Mouse (Mus musculus) embryonic facial prominence, embryonic 14.5 days (tissue): ENCODE data around the gene Col13a1. TPM values are rescaled to one million over a fixed set of nuclear protein-coding genes. Genes with fewer than 3 reads are reported as not detected.
A peak's percentile ranks its signal among the peaks of the same experiment; 100 is the strongest.

ENCODE experiments used
- ATAC-seq: fragments of 200-750 bp; cut with Nextera tagmentation; 2 replicates; pipeline ENCODE4 v1.8.0; 2017; ENCODE audit warnings: low read depth, moderate number of reproducible peaks, moderate TSS enrichment
- DNase-seq: peaks from one replicate; pipeline ENCODE4 v3.0.0-alpha.2; 2015; ENCODE audit warnings: low spot score
- H3K27ac ChIP-seq: fragments of 300-500 bp; sonication (generic); replicated peaks from 2 replicates; pipeline ENCODE4 v1.5.1; 2014; ENCODE audit warnings: low read depth, mild to moderate bottlenecking, low read length, moderate library complexity
- H3K27me3 ChIP-seq: fragments of 300-500 bp; sonication (generic); replicated peaks from 2 replicates; pipeline ENCODE4 v1.6.1; 2014; ENCODE audit warnings: low read length; ENCODE audit not compliant: control insufficient read depth, insufficient read depth
- H3K36me3 ChIP-seq: fragments of 300-500 bp; sonication (generic); 2 replicates; pipeline ENCODE4 v1.6.1; 2014; ENCODE audit warnings: low read length, mixed read lengths; ENCODE audit not compliant: control insufficient read depth, insufficient read depth
- H3K4me1 ChIP-seq: fragments of 300-500 bp; sonication (generic); 2 replicates; pipeline ENCODE4 v1.6.1; 2014; ENCODE audit warnings: antibody characterized with exemption, low read length; ENCODE audit not compliant: control insufficient read depth, insufficient read depth
- H3K4me2 ChIP-seq: fragments of 300-500 bp; sonication (generic); 2 replicates; pipeline ENCODE4 v1.6.1; 2014; ENCODE audit warnings: low read depth, mild to moderate bottlenecking, low read length, moderate library complexity, mixed read lengths
- H3K4me3 ChIP-seq: fragments of 300-500 bp; sonication (generic); 2 replicates; pipeline ENCODE4 v1.5.1; 2014; ENCODE audit warnings: low read depth, mild to moderate bottlenecking, low read length
- H3K9ac ChIP-seq: fragments of 300-500 bp; sonication (generic); 2 replicates; pipeline ENCODE4 v1.6.1; 2014; ENCODE audit warnings: low read depth, mild to moderate bottlenecking, low read length, moderate library complexity, mixed read lengths
- H3K9me3 ChIP-seq: fragments of 300-500 bp; sonication (generic); 2 replicates; pipeline ENCODE4 v1.6.1; 2016; ENCODE audit warnings: low read length; ENCODE audit not compliant: control insufficient read depth
- WGBS: fragments of 180-500 bp; shearing (Covaris S2); extraction: QIAGEN DNeasy Blood & Tissue Kit; methylation state at CpG from one replicate; pipeline ENCODE4 v1.1.7; 2014; 5-methylcytosine and 5-hydroxymethylcytosine counted together
- polyA plus RNA-seq: library from polyadenylated mRNA; unstranded; fragments of >200 nt; fragmentation: Nextera tagmentation; extraction: Ambion mirVana; gene quantifications from 2 replicates; pipeline ENCODE4 v1.2.1, GENCODE M21; 2014

Gene Col13a1
- polyA plus RNA-seq, 1 experiment from 2014 or later, result 8.7 TPM

DNA sequence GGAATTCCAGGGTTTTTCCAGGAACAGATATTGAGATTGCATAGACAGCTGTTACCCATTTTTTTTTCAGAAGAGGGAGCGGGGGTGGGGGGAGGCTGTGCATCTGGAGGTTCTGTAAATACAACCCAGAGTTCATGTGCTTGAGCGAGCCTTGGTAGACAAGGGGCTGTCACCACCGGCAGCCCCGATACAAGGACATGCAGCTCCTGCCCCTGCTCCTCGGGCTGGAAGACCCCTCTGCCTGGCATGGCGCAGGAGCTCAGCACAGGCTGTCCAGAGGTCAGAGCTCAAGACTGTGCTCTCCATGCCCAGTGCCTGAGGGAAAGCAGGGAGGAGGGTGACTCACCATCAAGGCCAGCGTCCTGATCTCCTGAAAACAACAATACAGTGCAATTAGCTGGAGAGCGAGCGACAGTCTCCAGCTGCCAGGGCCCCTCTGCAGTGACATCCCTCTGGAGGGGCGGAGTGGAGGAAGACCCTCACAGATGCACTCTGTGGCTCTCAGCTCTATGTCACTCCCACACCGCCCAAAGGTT lies 112.8 kb downstream of the Col13a1 start:
- H3K9ac ChIP-seq, result no peak overlapping the region
- no peaks in the 10 kb centered on the region for H3K36me3 ChIP-seq
- no peak overlapping the region for H3K4me3 ChIP-seq
- peak; percentile 67 for DNase-seq
- ATAC-seq, result peak; percentile 84
- 36% methylated on average over 11 of the region's 11 CpGs for WGBS
- peaks cover 22% of the 10 kb centered on the region for H3K9me3 ChIP-seq
- H3K4me2 ChIP-seq, result no peak overlapping the region
- peak overlapping the region; percentile 13 for H3K27ac ChIP-seq
- peaks cover 4% of the 10 kb centered on the region for H3K4me1 ChIP-seq
- no peaks in the 10 kb centered on the region for H3K27me3 ChIP-seq

DNA sequence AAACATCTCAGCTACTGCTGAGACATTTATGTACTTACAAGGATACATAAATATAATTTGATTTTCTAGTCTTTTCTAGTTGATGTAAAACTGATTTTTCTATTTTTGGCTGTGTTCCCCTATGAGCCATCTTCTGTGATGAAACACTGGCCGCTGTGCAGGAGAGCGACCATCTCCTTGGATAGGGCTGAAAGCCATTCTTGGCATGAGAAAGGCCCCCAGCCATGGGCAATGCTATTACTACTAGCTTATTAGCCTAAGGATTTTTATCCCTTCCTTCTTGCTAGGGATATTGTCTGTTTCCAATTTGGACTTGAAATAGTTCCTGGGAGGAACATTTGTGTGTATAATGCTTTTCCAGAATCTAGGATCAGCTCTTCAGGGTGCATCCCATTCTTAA lies 119.5 kb downstream of the Col13a1 start:
- peak; percentile 36 for DNase-seq
- peaks cover 21% of the 10 kb centered on the region for H3K9me3 ChIP-seq
- H3K4me3 ChIP-seq, result no peak overlapping the region
- H3K9ac ChIP-seq, result no peak overlapping the region
- H3K27ac ChIP-seq, result no peak overlapping the region
- WGBS, result 69% methylated on average over 2 of the region's 2 CpGs
- H3K4me2 ChIP-seq, result no peak overlapping the region
- H3K36me3 ChIP-seq, result no peaks in the 10 kb centered on the region
- no peaks in the 10 kb centered on the region; the same call in 1 of the 2 replicates for H3K4me1 ChIP-seq
- ATAC-seq, result no peak
- H3K27me3 ChIP-seq, result no peaks in the 10 kb centered on the region

DNA sequence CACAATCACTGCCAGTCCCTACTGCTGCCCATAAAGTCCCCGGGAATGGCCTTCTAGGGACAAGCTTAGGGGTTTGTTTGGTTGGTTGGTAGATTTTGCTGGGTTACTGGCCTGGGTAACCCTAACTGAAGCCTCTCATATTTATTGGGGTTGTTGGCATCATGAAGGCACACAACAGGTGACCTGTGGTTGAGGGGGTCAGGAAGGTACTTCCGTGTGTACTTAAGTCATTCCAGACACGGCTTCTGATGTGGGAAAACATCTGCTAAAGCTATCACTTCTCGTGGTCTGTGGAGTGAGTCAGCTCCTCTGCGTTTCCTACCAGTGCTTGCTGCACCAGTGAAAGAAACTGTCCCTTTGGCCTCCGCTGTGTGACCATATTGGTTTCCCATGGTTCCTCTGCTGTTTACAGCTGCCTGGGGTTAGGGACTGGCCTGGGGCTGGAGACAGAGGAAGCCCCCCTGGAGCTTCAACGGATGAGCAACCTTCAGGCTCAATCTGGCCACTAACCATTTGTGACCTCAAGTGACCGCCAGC lies 123.7 kb downstream of the Col13a1 start:
- no peak for DNase-seq
- no peaks in the 10 kb centered on the region for H3K27me3 ChIP-seq
- no peak for ATAC-seq
- no peaks in the 10 kb centered on the region; the same call in 1 of the 2 replicates for H3K4me1 ChIP-seq
- H3K36me3 ChIP-seq, result no peaks in the 10 kb centered on the region
- 69% methylated on average over 8 of the region's 8 CpGs for WGBS
- H3K27ac ChIP-seq, result no peak overlapping the region
- no peaks in the 10 kb centered on the region for H3K9me3 ChIP-seq
- no peak overlapping the region for H3K4me2 ChIP-seq
- no peak overlapping the region for H3K9ac ChIP-seq
- H3K4me3 ChIP-seq, result no peak overlapping the region

DNA sequence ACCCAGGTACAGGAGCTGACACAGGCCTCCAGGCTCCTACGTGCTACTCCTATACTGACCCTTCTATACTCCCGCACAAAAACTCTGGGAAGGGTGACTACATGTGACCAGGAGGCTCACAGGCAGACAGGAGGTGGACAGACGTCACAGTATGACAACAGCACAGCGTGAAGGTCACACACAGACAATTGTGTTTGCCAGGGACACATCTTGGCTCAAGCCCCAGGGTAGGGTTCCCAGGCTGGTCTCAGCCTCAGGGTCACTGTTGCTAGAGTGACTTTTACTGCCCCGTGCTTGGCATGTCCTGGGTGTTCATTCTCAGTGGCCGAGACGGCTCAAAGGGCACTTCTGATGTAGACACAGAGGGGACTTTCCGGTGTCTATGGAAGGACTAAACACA lies 126.1 kb downstream of the Col13a1 start:
- DNase-seq, result no peak
- no peak overlapping the region for H3K27ac ChIP-seq
- 82% methylated on average over 8 of the region's 8 CpGs for WGBS
- H3K27me3 ChIP-seq, result no peaks in the 10 kb centered on the region
- no peak overlapping the region for H3K4me3 ChIP-seq
- no peak overlapping the region for H3K9ac ChIP-seq
- no peaks in the 10 kb centered on the region for H3K9me3 ChIP-seq
- H3K36me3 ChIP-seq, result no peaks in the 10 kb centered on the region
- no peak for ATAC-seq
- H3K4me2 ChIP-seq, result no peak overlapping the region
- H3K4me1 ChIP-seq, result peaks cover 5% of the 10 kb centered on the region

DNA sequence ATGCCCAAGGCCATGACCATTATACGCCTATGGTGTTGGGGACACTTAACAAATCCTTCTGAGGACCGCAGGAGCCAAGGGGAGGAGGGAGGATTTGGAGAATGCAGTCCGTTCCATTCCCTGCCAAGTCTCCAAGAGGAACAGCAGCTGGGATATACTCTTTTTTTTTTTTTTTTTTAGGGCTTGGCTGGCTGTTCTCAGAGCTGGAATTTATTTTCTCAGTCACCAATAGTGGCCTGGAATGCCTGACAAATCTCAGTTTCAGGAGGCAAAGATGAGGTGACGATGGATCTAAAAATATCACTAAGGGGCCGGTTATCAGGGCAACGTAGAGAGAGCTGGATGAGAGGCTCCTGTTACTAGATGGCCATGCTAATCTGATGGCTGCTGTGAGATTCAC lies 130.4 kb downstream of the Col13a1 start:
- WGBS, result 50% methylated on average over 6 of the region's 6 CpGs
- Histone ChIP-seq H3K4me1 (peaks cover 5% of the 10 kb centered on the region), H3K4me3 (no peak overlapping the region), H3K27me3 (no peaks in the 10 kb centered on the region), H3K9me3 (no peaks in the 10 kb centered on the region), H3K36me3 (no peaks in the 10 kb centered on the region), H3K9ac (0 out of 2 replicates have a peak overlapping the region, but pooled peaks have one; percentile 19), H3K4me2 (no peak overlapping the region), H3K27ac (peak overlapping the region; percentile 65)
- DNase-seq (peak; percentile 80), ATAC-seq (peak; percentile 44; the same call in 1 of the 2 replicates)

DNA sequence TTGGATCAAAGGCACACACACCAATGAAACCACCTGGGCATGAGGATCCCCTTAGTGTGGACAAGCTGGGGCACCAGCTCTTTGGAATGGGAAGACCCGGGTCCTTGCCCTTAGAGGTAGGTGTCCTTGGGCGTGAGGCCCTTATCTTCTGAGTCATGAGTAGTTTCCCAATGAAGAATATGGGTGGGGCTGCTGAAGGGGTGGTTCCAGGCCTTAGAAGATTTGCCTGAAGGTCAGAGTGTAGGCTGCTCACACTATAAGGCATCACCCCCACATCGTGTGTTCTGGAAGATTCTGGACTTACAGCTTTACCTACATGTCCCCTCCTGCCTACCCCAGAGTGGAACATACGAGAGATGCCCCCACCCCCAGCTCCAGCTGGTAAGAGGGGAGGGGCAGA lies 133.4 kb downstream of the Col13a1 start:
- ATAC-seq, result no peak
- Histone ChIP-seq H3K4me3 (no peak overlapping the region), H3K27ac (no peak overlapping the region), H3K36me3 (no peaks in the 10 kb centered on the region), H3K4me1 (peaks cover 5% of the 10 kb centered on the region), H3K4me2 (no peak overlapping the region), H3K9me3 (no peaks in the 10 kb centered on the region), H3K9ac (no peak overlapping the region), H3K27me3 (no peaks in the 10 kb centered on the region)
- DNase-seq, result no peak
- 79% methylated on average over 4 of the region's 4 CpGs for WGBS

DNA sequence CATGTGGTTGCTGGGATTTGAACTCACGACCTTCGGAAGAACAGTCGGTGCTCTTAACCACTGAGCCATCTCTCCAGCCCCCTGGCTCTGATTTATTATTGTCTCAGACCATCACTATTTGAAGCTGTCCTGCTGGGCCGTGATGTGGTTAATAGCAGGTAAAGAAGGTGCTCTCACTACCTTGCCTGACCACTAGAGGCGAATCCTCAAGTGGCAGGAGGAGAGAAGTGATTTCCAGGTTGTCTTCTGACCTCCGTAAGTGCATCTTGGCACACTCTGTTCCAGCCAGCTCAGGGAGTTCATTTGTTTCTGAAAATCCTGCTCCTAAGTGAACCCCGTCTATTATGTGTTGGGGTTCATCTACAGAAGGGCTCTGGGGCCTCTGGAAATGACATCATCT lies 134.4 kb downstream of the Col13a1 start:
- H3K4me1 ChIP-seq, result peaks cover 5% of the 10 kb centered on the region
- no peak overlapping the region for H3K4me3 ChIP-seq
- DNase-seq (no peak), ATAC-seq (no peak)
- 71% methylated on average over 7 of the region's 7 CpGs for WGBS
- no peaks in the 10 kb centered on the region for H3K9me3 ChIP-seq
- H3K27ac ChIP-seq, result no peak overlapping the region
- H3K9ac ChIP-seq, result no peak overlapping the region
- no peaks in the 10 kb centered on the region for H3K27me3 ChIP-seq
- no peaks in the 10 kb centered on the region for H3K36me3 ChIP-seq
- H3K4me2 ChIP-seq, result no peak overlapping the region

DNA sequence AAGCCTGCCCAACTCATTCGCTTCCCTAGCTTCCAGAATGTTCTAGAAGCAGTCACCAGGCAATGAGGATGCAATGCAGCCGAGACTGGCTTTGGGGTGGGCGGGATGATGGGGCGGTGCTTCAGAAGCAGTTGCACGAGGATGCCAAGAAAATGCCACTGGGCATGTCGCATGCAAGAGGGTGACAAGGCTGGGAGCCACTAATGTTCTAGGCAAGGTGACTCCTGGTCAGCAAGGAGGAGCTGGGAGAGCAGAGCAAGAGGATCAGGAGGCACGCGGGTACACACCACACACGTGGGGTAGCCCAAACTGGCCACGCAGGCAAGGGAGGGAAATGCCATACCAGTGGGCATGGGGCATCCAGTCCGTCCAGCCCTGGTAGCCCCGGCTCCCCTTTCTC lies 136.6 kb downstream of the Col13a1 start:
- H3K9me3 ChIP-seq, result no peaks in the 10 kb centered on the region
- no peak overlapping the region for H3K27ac ChIP-seq
- H3K36me3 ChIP-seq, result no peaks in the 10 kb centered on the region
- WGBS, result 89% methylated on average over 10 of the region's 12 CpGs
- no peak for ATAC-seq
- H3K27me3 ChIP-seq, result no peaks in the 10 kb centered on the region
- no peak for DNase-seq
- H3K4me3 ChIP-seq, result no peak overlapping the region
- H3K4me2 ChIP-seq, result no peak overlapping the region
- no peaks in the 10 kb centered on the region for H3K4me1 ChIP-seq
- no peak overlapping the region for H3K9ac ChIP-seq

GRCm38 (mm10) chr10:61839326-61839725 lies 139.6 kb downstream of the Col13a1 start:
- Histone ChIP-seq H3K36me3 (no peaks in the 10 kb centered on the region), H3K27ac (no peak overlapping the region), H3K9me3 (no peaks in the 10 kb centered on the region), H3K4me1 (no peaks in the 10 kb centered on the region), H3K4me2 (no peak overlapping the region), H3K9ac (no peak overlapping the region), H3K4me3 (no peak overlapping the region), H3K27me3 (no peaks in the 10 kb centered on the region)
- ATAC-seq (no peak), DNase-seq (no peak)
- 44% methylated on average over 9 of the region's 9 CpGs for WGBS
